Mouse (Mus musculus) CH12.LX (cell line): Measurements from ENCODE around the gene Mfsd5.

Source experiments
- CHD1 ChIP-seq: IDR thresholded peaks from 2 replicates; pipeline ENCODE4 v1.6.1; 2012; ENCODE audit warnings: low read depth, low read length, improper control_type of control experiment, inconsistent platforms
- CTCF ChIP-seq, 2 experiments: IDR thresholded peaks in 1 of 2; conservative IDR thresholded peaks in 1 of 2; 2 replicates each; pipeline ENCODE4 v1.5.1; 2011 to 2012; ENCODE audit warnings: low read depth in 2 of 2, low read length in 2 of 2, improper control_type of control experiment in 1 of 2, inconsistent platforms in 1 of 2, mild to moderate bottlenecking in 1 of 2, moderate library complexity in 1 of 2
- PAX5 ChIP-seq: IDR thresholded peaks from 2 replicates; pipeline ENCODE4 v1.6.1; 2012; ENCODE audit warnings: low read length, inconsistent platforms, mixed read lengths
- POLR2A ChIP-seq: IDR thresholded peaks from 2 replicates; pipeline ENCODE4 v1.6.1; 2011; ENCODE audit warnings: low read depth, mild to moderate bottlenecking, improper control_type of control experiment, low read length
- TCF12 ChIP-seq: IDR thresholded peaks from 2 replicates; pipeline ENCODE4 v1.6.1; 2014; ENCODE audit warnings: low read depth, mild to moderate bottlenecking, inconsistent platforms, low read length, improper control_type of control experiment
- ZKSCAN1 ChIP-seq: IDR thresholded peaks from 2 replicates; pipeline ENCODE4 v1.6.1; 2012; ENCODE audit warnings: low read depth, inconsistent platforms, low read length, improper control_type of control experiment, borderline replicate concordance
- ZMIZ1 ChIP-seq: IDR thresholded peaks from 2 replicates; pipeline ENCODE4 v1.6.1; 2012; ENCODE audit warnings: low read depth, mild to moderate bottlenecking, inconsistent platforms, low read length, improper control_type of control experiment
- ZNF384 ChIP-seq: IDR thresholded peaks from 2 replicates; pipeline ENCODE4 v1.6.1; 2012; ENCODE audit warnings: low read depth, low read length, improper control_type of control experiment, inconsistent platforms

DNA sequence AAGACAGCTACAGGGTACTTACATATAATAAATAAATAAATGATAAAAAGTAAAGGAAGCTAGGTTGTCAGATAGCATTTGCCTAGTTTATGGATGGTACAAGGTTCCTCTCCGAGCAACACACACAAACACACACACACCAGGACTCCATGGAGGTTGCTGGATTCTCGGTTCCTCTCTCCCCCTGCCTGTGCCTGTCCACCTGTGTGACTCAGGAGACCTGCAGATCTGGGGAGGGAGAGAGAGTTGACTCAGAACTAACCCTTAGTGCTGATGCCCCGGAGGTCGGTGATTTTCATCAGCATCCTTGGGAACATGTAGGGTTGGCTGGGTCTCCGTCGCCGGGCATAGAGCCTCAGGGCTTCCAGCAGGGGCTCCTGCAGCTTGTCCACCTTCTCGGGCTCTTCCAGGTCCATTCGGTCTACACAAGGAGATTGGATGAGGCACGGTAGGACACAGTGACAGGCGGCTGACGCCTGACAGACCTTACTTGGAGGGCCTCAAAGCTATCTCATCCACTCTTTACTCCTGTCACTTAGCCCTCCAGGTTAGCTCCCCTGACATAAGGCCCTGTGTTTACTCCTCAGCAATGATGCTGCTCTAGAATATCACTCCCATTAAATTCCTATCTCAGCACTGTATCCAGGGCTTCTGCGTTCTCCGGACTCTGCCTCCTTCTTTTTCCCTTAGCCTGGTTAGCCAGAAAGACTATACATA lies 40.6 kb upstream of the Mfsd5 start:
- no peak for TF ChIP-seq ZNF384
- no peak for TF ChIP-seq POLR2A
- no peak for TF ChIP-seq TCF12
- TF ChIP-seq ZKSCAN1 = no peak
- no peak for TF ChIP-seq CTCF (conservative IDR thresholded peaks at IDR 0.05 in 1 of 2, IDR thresholded peaks at IDR 0.05 in 1 of 2; ENCODE audit: low read depth in 2 of 2, low read length in 2 of 2)
- TF ChIP-seq ZMIZ1 = no peak
- no peak for TF ChIP-seq PAX5
- TF ChIP-seq CHD1 = no peak
